Mouse (Mus musculus) kidney, adult 2 months (tissue): ENCODE results near the gene Cacna1c.

Experiments used
- CTCF ChIP-seq: fragments of 200-500 bp; conservative IDR thresholded peaks from 2 replicates; pipeline ENCODE4 v1.5.1; 2011; ENCODE audit warnings: low read depth, mild to moderate bottlenecking, control low read depth, low read length, moderate library complexity, mixed read lengths; ENCODE audit not compliant: insufficient read depth, insufficient read length
- POLR2A ChIP-seq: fragments of 200-500 bp; IDR thresholded peaks from one replicate; pipeline ENCODE4 v1.6.1; 2011; ENCODE audit warnings: low read depth, low read length, control low read depth

- TF ChIP-seq POLR2A (no peak), CTCF (no peak)
These were observed 152.1 kb downstream of the Cacna1c start for GRCm38 (mm10) chr6:119044148-119044547.
